Mouse (Mus musculus): ENCODE data around the gene Hist1h3e. TPM values are rescaled to one million over a fixed set of nuclear protein-coding genes. Genes with fewer than 3 reads are reported as not detected.
A peak's percentile ranks its signal among the peaks of the same experiment; 100 is the strongest.
"Not testable (repeated sequence)": the region's sequence is repeated elsewhere in the genome, so short reads cannot be mapped to it uniquely, and the experiment has no call there.

The Hist1h3e gene
- total RNA-seq, 2 experiments from 2014 or later: 31.7 to 35.9 TPM

- not testable (repeated sequence) for DNase-seq (ENCODE audit: low spot score in 2 of 2)
Measured at GRCm38 (mm10) chr13:23539821-23540220, 22.3 kb downstream of the Hist1h3e start.

- no peak for DNase-seq (ENCODE audit: low spot score in 2 of 2)
Measured at GRCm38 (mm10) chr13:23538249-23538648, 23.9 kb downstream of the Hist1h3e start.

GRCm38 (mm10) chr13:23537006-23537710 is 25.0 kb downstream of the Hist1h3e start:
- DNase-seq (ENCODE audit: low spot score in 2 of 2): no peak

GRCm38 (mm10) chr13:23536076-23536822 is 25.9 kb downstream of the Hist1h3e start:
- DNase-seq (ENCODE audit: low spot score in 2 of 2): no peak

- peak; percentile 70 to 72 for DNase-seq (ENCODE audit: low spot score in 2 of 2)
Measured at GRCm38 (mm10) chr13:23535137-23536075, 26.8 kb downstream of the Hist1h3e start, which contains the start of gene Hist1h3g. Gene Hist1h3g (plus strand): TSS chr13:23535422.

GRCm38 (mm10) chr13:23534368-23535131 is 27.6 kb downstream of the Hist1h3e start:
- DNase-seq (ENCODE audit: low spot score in 2 of 2): no peak

- not testable (repeated sequence) for DNase-seq (ENCODE audit: low spot score in 2 of 2)
Measured at GRCm38 (mm10) chr13:23533560-23534367, 28.4 kb downstream of the Hist1h3e start, which contains the start of gene Hist1h2af. Gene Hist1h2af (plus strand): TSS chr13:23533906.

GRCm38 (mm10) chr13:23532262-23533075 is 29.7 kb downstream of the Hist1h3e start:
- no peak for DNase-seq (ENCODE audit: low spot score in 2 of 2)

GRCm38 (mm10) chr13:23530901-23531875 is 31.0 kb downstream of the Hist1h3e start, which contains the start of gene Hist1h4h:
Gene Hist1h4h (plus strand): TSS chr13:23531050.
- peak; percentile 87 to 94 for DNase-seq (ENCODE audit: low spot score in 2 of 2)

- peak; percentile 51 to 71 for DNase-seq (ENCODE audit: low spot score in 2 of 2)
Measured at GRCm38 (mm10) chr13:23530181-23530900, 31.8 kb downstream of the Hist1h3e start.

- DNase-seq (ENCODE audit: low spot score in 2 of 2): no peak
Measured at GRCm38 (mm10) chr13:23529480-23530165, 32.5 kb downstream of the Hist1h3e start.

GRCm38 (mm10) chr13:23529005-23529404 is 33.2 kb downstream of the Hist1h3e start:
- DNase-seq (ENCODE audit: low spot score in 2 of 2): no peak

- DNase-seq (ENCODE audit: low spot score in 2 of 2): peak; percentile 90 to 97
Measured at GRCm38 (mm10) chr13:23526312-23526711, 35.9 kb downstream of the Hist1h3e start.

- no peak for DNase-seq (ENCODE audit: low spot score in 2 of 2)
Measured at GRCm38 (mm10) chr13:23525901-23526300, 36.3 kb downstream of the Hist1h3e start.

- peak; percentile 81 to 83 for DNase-seq (ENCODE audit: low spot score in 2 of 2)
Measured at GRCm38 (mm10) chr13:23524654-23525053, 37.5 kb downstream of the Hist1h3e start.

GRCm38 (mm10) chr13:23523976-23524375 is 38.2 kb downstream of the Hist1h3e start:
- no peak for DNase-seq (ENCODE audit: low spot score in 2 of 2)
